Mouse (Mus musculus): ENCODE results near the gene Larp1b.

Gene Larp1b

DNA sequence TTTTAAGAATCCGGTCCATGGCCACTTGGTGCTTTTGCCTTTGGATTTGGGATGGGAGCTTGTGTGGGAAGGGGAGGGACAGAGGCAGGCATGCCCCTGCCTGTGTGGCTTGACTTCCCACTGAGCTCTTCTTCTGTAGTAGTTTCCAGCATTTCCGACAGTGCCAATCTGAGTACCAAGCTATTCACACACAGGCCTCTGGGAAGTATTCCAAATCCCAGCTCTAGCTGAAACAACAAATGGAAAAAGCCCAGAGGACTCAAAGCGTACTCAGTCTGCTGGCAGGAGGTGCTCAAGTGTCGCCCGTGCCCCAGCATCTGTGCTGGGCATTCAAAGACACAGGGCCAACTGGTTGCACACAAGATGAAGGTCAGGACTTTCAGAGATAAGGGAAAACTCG, 72.4 kb downstream of the Larp1b start:
- peak; percentile 68 for DNase-seq (ENCODE audit: low read depth, low spot score)

DNA sequence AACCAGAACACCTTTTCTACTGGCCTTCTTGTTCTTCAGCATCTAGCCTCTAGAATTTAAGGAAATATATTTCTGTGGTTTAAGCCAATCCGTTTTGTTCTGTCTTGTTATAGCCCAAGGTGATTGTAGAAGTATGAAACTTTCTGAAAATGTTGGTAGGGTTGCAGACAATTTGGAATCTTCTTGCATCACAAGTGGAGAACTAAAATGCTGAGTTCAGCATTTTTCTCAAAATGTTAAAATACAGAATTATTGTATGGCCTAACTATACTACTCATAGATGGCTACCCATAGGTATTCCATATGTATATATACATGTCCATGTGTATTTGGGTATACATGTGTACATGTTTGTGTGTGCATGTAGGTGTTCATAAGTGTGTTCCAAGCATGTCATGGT, 81.1 kb downstream of the Larp1b start:
- DNase-seq (ENCODE audit: low read depth, low spot score), result no peak

GRCm38 (mm10) chr3:41031286-41032210, 81.9 kb downstream of the Larp1b start:
- no peak for DNase-seq (ENCODE audit: low read depth, low spot score)

- DNase-seq (ENCODE audit: low read depth, low spot score), result no peak
Measured at GRCm38 (mm10) chr3:41038297-41038916, 88.8 kb downstream of the Larp1b start.

GRCm38 (mm10) chr3:41041241-41041640, 91.6 kb downstream of the Larp1b start:
- DNase-seq (ENCODE audit: low read depth, low spot score), result no peak

GRCm38 (mm10) chr3:41042195-41042938, 92.7 kb downstream of the Larp1b start:
- DNase-seq (ENCODE audit: low read depth, low spot score), result peak; percentile 38

GRCm38 (mm10) chr3:41043756-41044354, 94.2 kb downstream of the Larp1b start:
- DNase-seq (ENCODE audit: low read depth, low spot score), result no peak

DNA sequence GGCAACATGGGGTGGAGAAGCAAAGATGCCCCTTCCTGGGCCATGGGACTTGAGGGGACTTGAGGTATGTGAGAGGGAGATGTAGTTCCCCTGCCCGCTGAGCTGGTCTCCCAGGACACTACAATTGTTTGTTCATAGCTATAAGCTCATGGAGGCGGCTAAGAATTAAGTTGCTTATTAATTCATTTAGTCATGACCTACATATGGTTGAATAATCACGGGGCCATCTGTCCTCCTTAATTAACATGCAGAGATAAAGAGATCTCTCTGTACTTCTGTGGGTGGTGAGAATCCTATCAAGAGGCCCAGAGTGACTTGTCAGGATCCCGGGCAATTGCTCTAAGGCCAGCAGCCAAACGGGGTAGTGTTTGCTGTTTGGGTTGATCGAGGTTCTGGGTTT, 98.2 kb downstream of the Larp1b start:
- DNase-seq (ENCODE audit: low read depth, low spot score), result no peak

DNA sequence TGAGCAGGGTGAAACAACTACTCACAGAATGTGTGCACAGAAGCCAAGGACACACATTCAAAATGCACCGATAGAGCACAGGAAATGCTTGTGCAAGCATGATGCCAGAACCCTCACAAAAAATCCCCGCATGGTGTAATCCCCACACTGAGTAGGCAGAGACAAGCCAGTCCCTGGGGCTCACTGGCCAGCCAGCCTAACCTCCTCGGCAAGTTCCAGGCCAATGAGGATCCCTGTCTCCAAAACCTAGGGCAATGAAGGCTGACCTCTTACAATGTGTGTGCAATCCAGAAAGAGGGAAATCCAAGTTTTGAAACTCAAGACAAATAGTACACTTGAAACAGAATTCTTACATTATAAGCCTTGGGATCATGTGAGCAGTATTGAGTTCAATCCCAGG, 103.7 kb downstream of the Larp1b start:
- no peak for DNase-seq (ENCODE audit: low read depth, low spot score)

DNA sequence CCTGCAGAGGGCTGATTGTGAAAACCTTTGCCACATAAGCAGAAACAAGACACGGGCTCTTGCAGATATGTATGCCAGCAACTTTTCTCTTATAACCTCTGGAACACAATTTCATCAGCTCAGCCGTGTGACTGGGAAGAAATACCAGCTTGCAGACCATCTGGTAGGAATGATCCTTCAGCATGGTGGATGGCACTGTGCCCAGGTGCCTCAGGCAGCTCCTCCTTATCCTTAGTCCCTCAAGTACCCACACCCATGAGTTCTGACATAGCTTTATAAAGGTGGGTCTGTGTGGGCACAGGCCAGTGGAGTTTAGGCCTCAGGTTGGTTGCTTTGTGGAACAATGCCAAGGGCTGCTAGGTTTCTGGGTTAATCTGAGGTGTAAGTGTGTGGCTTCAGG, 108.8 kb downstream of the Larp1b start:
- peak; percentile 75 for DNase-seq (ENCODE audit: low read depth, low spot score)

GRCm38 (mm10) chr3:41059249-41059648, 109.6 kb downstream of the Larp1b start:
- no peak for DNase-seq (ENCODE audit: low read depth, low spot score)

DNA sequence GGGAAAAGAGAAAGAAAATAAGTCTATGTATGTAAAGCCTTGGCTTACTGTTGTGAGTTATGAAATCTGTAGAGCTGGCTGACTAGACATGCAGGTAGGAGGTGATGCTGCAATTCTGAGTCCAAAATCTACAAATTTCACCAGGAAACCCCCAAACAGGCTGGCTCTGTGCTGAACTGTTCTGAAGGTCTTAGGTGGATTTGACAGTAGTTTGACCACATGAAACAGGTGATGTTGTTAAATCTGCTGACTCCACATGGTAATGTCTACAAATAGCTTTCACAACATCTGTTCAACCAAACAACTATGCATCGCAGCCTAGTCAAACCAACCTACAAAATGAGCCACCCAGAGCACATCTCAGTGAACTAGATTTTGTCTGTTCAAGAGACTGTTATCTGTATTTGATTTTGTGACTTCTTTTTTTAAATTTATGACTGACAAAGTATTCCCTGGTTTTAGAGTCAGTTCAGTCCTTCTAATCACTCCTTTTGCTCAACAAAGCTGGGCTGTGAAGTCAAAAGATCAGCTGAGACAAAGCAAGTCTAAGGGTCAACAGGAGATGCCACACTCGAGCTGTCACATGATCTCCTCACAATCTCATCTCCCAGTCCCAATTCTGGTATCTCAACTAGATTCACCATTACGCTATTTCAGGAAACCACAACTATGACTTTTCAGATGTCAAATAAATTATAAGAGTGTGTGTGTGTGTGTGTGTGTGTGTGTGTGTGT, 112.4 kb downstream of the Larp1b start:
- peak; percentile 34 for DNase-seq (ENCODE audit: low read depth, low spot score)

DNA sequence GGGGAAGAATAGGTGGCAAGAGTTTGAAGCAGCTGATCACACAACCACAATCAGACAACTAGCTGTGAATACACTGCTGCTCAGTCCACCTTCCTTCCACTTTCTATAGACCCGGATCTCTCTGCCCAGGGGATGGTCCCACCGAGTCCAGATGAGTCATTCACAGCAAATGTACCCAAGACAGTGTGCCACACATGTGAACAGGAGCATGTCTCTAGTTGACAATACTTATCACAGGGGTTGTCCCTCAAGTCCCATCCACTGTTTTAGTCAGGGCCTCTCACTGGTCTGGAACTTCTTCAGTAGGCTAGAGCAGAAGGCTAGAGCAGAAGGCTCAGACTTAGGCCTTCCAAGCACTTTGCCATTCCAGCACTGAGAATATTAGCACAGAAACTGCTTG, 113.1 kb downstream of the Larp1b start:
- DNase-seq (ENCODE audit: low read depth, low spot score), result no peak

GRCm38 (mm10) chr3:41065320-41065719, 115.7 kb downstream of the Larp1b start:
- DNase-seq (ENCODE audit: low read depth, low spot score), result no peak

DNA sequence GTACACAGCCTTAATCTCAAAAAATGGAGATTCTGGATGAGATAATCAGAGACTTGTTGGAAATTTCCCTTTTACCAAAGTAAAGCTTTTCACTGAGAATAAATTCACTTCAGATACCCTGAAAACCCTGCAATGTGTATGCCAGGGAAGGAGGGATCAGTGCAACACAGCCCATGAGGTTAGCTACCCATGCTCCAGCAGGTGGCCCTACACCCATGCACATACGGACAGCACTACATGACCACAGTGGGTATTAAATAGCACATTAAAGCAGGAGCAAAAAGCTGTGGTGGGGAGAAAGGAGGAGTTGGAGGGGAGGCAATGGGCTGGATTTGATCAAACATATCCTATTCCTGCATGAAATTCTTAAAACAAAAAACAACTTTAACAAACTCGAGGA, 120.9 kb downstream of the Larp1b start:
- DNase-seq (ENCODE audit: low read depth, low spot score), result no peak

DNA sequence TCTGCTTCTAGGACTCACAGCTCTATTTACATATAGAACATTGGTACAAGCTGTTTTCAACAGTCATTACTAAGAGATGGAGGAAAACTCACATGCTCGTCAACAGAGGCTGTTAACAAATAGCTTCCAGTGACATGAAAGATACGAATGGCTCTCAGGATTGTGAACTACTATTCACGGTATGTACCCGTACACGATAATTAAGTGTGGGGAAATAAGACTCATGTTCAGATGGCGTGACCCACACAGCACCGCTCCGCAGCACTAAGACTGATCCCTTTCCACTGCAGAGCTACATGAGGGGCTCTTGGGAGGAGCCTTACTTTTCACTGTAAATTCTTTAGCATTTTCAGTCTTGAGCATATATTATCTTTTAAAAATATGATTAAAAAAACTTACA, 125.7 kb downstream of the Larp1b start:
- DNase-seq (ENCODE audit: low read depth, low spot score), result no peak

GRCm38 (mm10) chr3:41078673-41079072, 129.0 kb downstream of the Larp1b start:
- DNase-seq (ENCODE audit: low read depth, low spot score), result no peak

DNA sequence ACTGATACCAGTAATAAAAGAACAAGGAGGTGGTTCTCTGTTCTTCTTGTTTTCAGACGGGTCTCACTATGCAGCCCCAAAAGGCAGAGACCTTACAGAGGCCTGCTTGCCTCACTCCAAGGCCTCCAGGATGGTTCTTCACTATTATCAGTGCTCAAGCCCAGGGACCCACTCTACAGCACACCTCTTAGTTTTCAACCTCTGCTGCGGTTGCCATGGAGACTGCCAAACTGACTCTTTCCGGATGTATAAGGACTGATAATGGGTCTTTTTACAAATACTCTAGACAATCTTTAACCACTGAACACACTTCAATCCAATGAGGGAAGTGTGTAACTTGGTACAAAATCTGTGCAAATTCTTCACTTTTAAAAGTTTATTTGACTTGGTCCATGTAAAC, 131.1 kb downstream of the Larp1b start:
- no peak for DNase-seq (ENCODE audit: low read depth, low spot score)

DNA sequence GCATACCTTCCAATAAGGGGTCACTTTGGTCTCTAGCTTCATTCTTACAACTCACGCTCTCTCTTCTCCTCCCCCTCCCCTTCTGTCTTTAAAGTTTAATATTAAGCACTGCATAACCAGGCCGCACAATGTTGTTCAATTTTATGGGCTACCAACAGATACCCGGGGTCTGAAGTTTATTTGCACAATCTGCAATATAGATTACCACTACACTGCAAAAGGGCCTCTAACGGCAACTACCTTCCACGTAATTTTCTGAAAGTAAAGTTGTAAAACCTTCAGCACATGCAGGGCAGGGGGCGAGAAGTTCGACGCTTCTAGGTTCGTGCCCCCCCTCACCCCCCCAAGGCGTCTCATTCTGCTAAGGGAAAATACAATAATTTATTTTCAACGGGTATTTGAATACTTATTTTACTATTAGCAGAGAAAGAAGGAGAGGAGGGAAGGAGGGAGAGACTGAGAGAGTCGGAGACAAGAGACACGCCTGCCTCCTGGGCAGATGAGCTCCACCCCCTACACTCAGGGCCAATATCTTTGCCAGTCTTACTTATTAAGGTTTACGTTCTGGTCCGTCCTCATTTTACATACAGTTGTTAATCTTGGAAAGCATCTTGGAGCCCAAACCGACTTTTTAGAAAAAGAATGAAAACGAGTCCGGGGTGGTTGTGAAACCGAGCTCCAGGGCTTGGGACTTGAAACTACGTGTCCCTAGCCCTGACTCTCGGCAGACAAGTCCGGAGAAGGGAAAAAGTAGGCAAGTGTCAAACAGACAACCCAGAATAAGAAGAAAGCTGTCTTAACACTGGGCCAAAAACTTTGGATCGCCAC, 132.1 kb downstream of the Larp1b start:
- DNase-seq (ENCODE audit: low read depth, low spot score), result no peak

DNA sequence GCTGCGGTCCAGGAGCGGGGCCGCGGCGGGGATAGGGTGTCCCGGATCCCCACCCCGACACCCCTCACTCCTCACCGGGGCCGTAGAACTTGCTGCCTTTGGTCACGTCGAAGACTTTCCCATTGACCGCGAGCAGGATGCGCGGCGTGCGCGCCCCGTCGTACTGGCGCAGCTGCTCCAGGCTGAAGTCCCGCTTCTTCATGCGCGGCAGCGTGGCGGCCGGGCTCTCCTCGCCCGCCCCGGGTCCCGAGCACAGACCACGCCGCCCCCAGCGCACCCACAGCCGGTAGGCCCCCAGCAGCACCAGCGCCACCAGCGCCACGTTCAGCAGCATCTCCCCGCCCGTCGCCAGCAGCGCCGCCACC, 132.9 kb downstream of the Larp1b start:
- DNase-seq (ENCODE audit: low read depth, low spot score), result no peak
